Mouse (Mus musculus): Measurements from ENCODE around the gene Scand1. TPM values are rescaled to one million over a fixed set of nuclear protein-coding genes. Genes with fewer than 3 reads are reported as not detected.

Gene Scand1
- total and polyA plus RNA-seq, 2 experiments from 2014 or later = 145 to 307 TPM

DNA sequence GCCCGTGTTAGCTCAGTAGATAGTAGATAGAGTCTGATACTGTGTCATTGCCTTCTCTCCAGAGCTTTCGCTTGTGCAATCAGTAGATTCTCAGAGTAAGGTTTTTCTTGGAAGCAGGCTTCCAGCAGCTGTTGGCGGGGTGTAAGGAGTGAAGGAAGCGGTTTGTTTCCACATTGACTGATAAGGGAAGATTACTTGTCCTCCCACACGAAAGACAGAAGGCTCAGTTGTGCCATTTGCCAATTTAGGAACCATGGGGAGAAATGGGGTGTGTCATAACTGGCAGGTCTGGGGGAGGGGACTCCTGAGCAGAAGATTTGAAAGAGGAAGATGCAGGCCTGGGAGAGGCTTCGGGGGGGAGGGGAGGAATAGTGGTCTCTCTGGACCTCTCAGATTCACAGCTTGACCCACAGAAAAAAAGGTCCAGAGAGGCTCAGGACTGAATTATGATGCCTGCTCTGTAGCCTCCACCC, 11.6 kb upstream of the Scand1 start:
- Histone ChIP-seq H3K4me2 (ENCODE audit: low read depth, low read length, poor library complexity, severe bottlenecking) (no peak overlapping the region), H3K27ac (ENCODE audit: low read depth, low read length) (no peak overlapping the region), H3K9ac (replicated peaks; ENCODE audit: low read length, poor library complexity, severe bottlenecking) (no peak overlapping the region), H3K27me3 (ENCODE audit: insufficient read depth, low read length) (no peaks in the 10 kb centered on the region), H3K36me3 (ENCODE audit: insufficient read depth, low read length) (no peaks in the 10 kb centered on the region), H3K4me3 (ENCODE audit: low read depth, low read length) (no peak overlapping the region), H3K4me1 (ENCODE audit: insufficient read depth, low read length) (no peaks in the 10 kb centered on the region), H3K9me3 (ENCODE audit: low read length) (no peaks in the 10 kb centered on the region)
- peak; percentile 5 for DNase-seq (ENCODE audit: low spot score)
- TF ChIP-seq CTCF (IDR thresholded peaks at IDR 0.05) = no peak
- 71% methylated on average over 6 of the region's 6 CpGs for WGBS
- no peak for ATAC-seq (ENCODE audit: low FRiP score)

- H3K4me3 ChIP-seq (ENCODE audit: low read depth, low read length) = no peak overlapping the region
- no peak for TF ChIP-seq CTCF (IDR thresholded peaks at IDR 0.05)
- 85% methylated on average over 6 of the region's 6 CpGs for WGBS
- H3K9me3 ChIP-seq (ENCODE audit: low read length) = no peaks in the 10 kb centered on the region
- no peaks in the 10 kb centered on the region for H3K27me3 ChIP-seq (ENCODE audit: insufficient read depth, low read length)
- H3K36me3 ChIP-seq (ENCODE audit: insufficient read depth, low read length) = no peaks in the 10 kb centered on the region
- H3K4me2 ChIP-seq (ENCODE audit: low read depth, low read length, poor library complexity, severe bottlenecking) = no peak overlapping the region
- H3K9ac ChIP-seq (replicated peaks; ENCODE audit: low read length, poor library complexity, severe bottlenecking) = no peak overlapping the region
- H3K4me1 ChIP-seq (ENCODE audit: insufficient read depth, low read length) = no peaks in the 10 kb centered on the region
- DNase-seq (ENCODE audit: low spot score) (no peak), ATAC-seq (ENCODE audit: low FRiP score) (no peak)
- no peak overlapping the region for H3K27ac ChIP-seq (ENCODE audit: low read depth, low read length)
Measured at GRCm38 (mm10) chr2:156321538-156321937, 9.0 kb upstream of the Scand1 start.

DNA sequence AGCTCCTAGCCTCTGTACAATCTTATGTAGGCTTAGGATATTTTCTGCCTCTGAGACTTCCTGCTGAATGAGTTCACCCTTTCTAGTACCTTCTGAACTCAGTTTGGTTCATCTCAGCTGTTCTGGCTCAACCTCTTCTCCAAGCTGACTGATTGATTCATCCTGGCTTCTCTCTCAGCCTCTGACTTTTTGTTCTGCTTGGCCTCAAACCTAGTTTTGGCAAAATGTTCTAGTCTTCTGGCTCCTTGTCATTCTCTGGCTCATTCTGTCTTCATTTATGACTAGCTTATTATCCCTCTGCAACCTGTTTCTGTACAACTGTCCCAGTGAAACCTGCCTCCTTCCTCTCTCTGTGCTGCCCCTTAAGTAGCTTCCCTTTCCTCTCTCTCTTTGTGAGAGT, 6.0 kb upstream of the Scand1 start:
- no peak for DNase-seq (ENCODE audit: low spot score)
- no peaks in the 10 kb centered on the region for H3K36me3 ChIP-seq (ENCODE audit: insufficient read depth, low read length)
- H3K9me3 ChIP-seq (ENCODE audit: low read length) = no peaks in the 10 kb centered on the region
- H3K4me3 ChIP-seq (ENCODE audit: low read depth, low read length) = no peak overlapping the region
- no peaks in the 10 kb centered on the region for H3K4me1 ChIP-seq (ENCODE audit: insufficient read depth, low read length)
- no peak overlapping the region for H3K9ac ChIP-seq (replicated peaks; ENCODE audit: low read length, poor library complexity, severe bottlenecking)
- no peaks in the 10 kb centered on the region for H3K27me3 ChIP-seq (ENCODE audit: insufficient read depth, low read length)
- H3K27ac ChIP-seq (ENCODE audit: low read depth, low read length) = no peak overlapping the region
- no peak for ATAC-seq (ENCODE audit: low FRiP score)
- H3K4me2 ChIP-seq (ENCODE audit: low read depth, low read length, poor library complexity, severe bottlenecking) = no peak overlapping the region
- no peak for TF ChIP-seq CTCF (IDR thresholded peaks at IDR 0.05)

GRCm38 (mm10) chr2:156314811-156315210, 2.3 kb upstream of the Scand1 start:
- DNase-seq (ENCODE audit: low spot score) (no peak), ATAC-seq (ENCODE audit: low FRiP score) (no peak)
- H3K27ac ChIP-seq (ENCODE audit: low read depth, low read length) = no peak overlapping the region
- H3K9ac ChIP-seq (replicated peaks; ENCODE audit: low read length, poor library complexity, severe bottlenecking) = no peak overlapping the region
- H3K9me3 ChIP-seq (ENCODE audit: low read length) = no peaks in the 10 kb centered on the region
- H3K4me3 ChIP-seq (ENCODE audit: low read depth, low read length) = no peak overlapping the region
- no peaks in the 10 kb centered on the region for H3K36me3 ChIP-seq (ENCODE audit: insufficient read depth, low read length)
- 94% methylated on average over 6 of the region's 6 CpGs for whole genome bisulfite sequencing
- no peak for TF ChIP-seq CTCF (IDR thresholded peaks at IDR 0.05)
- H3K27me3 ChIP-seq (ENCODE audit: insufficient read depth, low read length) = no peaks in the 10 kb centered on the region
- H3K4me2 ChIP-seq (ENCODE audit: low read depth, low read length, poor library complexity, severe bottlenecking) = no peak overlapping the region
- H3K4me1 ChIP-seq (ENCODE audit: insufficient read depth, low read length) = no peaks in the 10 kb centered on the region

DNA sequence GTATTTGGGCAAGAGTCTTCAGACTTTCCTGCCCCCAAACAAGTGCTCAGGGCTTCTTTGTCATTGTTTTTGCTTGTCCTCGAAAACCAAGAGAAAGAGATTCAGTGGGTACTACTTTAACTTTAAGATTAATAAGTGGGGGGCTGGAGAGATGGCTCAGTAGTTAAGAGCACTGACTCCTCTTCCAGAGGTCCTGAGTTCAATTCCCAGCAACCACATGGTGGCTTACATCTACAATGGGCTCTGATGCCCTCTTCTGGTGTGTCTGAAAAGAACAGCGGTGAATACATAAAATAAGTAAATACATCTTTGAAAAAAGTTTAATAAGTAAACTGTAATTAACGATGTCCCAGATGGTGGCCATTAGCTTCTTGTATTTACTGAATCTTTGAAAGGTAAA, 649 bp upstream of the Scand1 start:
- Histone ChIP-seq H3K4me2 (ENCODE audit: low read depth, low read length, poor library complexity, severe bottlenecking) (peak overlapping the region; percentile 77), H3K9ac (replicated peaks; ENCODE audit: low read length, poor library complexity, severe bottlenecking) (peak overlapping the region; percentile 93; the same call in 1 of the 2 replicates), H3K27ac (ENCODE audit: low read depth, low read length) (peak overlapping the region; percentile 97; the same call in 1 of the 2 replicates), H3K36me3 (ENCODE audit: insufficient read depth, low read length) (no peaks in the 10 kb centered on the region), H3K9me3 (ENCODE audit: low read length) (no peaks in the 10 kb centered on the region), H3K4me3 (ENCODE audit: low read depth, low read length) (peak overlapping the region; percentile 89), H3K4me1 (ENCODE audit: insufficient read depth, low read length) (no peaks in the 10 kb centered on the region), H3K27me3 (ENCODE audit: insufficient read depth, low read length) (no peaks in the 10 kb centered on the region)
- TF ChIP-seq CTCF (IDR thresholded peaks at IDR 0.05) = peak; percentile 44
- ATAC-seq (ENCODE audit: low FRiP score) = no peak
- DNase-seq (ENCODE audit: low spot score) = no peak
- WGBS = 56% methylated on average over 3 of the region's 3 CpGs

GRCm38 (mm10) chr2:156311841-156312291, 638 bp downstream of the Scand1 start:
- H3K9ac ChIP-seq (replicated peaks; ENCODE audit: low read length, poor library complexity, severe bottlenecking) = peak overlapping the region; percentile 93
- H3K4me3 ChIP-seq (ENCODE audit: low read depth, low read length) = peak overlapping the region; percentile 89
- TF ChIP-seq CTCF (IDR thresholded peaks at IDR 0.05) = no peak
- no peaks in the 10 kb centered on the region for H3K27me3 ChIP-seq (ENCODE audit: insufficient read depth, low read length)
- DNase-seq (ENCODE audit: low spot score) = peak; percentile 17
- peak overlapping the region; percentile 97 for H3K27ac ChIP-seq (ENCODE audit: low read depth, low read length)
- H3K4me2 ChIP-seq (ENCODE audit: low read depth, low read length, poor library complexity, severe bottlenecking) = peak overlapping the region; percentile 77
- peak; percentile 70 for ATAC-seq (ENCODE audit: low FRiP score)
- no peaks in the 10 kb centered on the region for H3K36me3 ChIP-seq (ENCODE audit: insufficient read depth, low read length)
- H3K9me3 ChIP-seq (ENCODE audit: low read length) = no peaks in the 10 kb centered on the region
- H3K4me1 ChIP-seq (ENCODE audit: insufficient read depth, low read length) = no peaks in the 10 kb centered on the region
- WGBS = under 1% methylated on average over 53 of the region's 53 CpGs
